Mouse (Mus musculus): Measurements from ENCODE around the gene Cd27. TPM values are rescaled to one million over a fixed set of nuclear protein-coding genes. Genes with fewer than 3 reads are reported as not detected.
"Not testable (repeated sequence)": the region's sequence is repeated elsewhere in the genome, so short reads cannot be mapped to it uniquely, and the experiment has no call there.

Gene Cd27
- polyA plus RNA-seq, 1 experiment from 2014 or later: 1.6 TPM

- H3K27me3 ChIP-seq; H3K9ac ChIP-seq; DNase-seq; H3K4me1 ChIP-seq (replicated peaks); ATAC-seq (ENCODE audit: low read depth); H3K36me3 ChIP-seq; H3K4me2 ChIP-seq; H3K9me3 ChIP-seq (replicated peaks); H3K4me3 ChIP-seq (replicated peaks); H3K27ac ChIP-seq: not testable (repeated sequence)
- WGBS (ENCODE audit: insufficient replicate concordance): 60% methylated on average over 6 of the region's 6 CpGs
Observed at GRCm38 (mm10) chr6:125266600-125266999, 29.8 kb upstream of the Cd27 start.

GRCm38 (mm10) chr6:125266091-125266490 is 29.3 kb upstream of the Cd27 start:
- ATAC-seq (ENCODE audit: low read depth) (no peak), DNase-seq (no peak)
- H3K4me3 ChIP-seq (replicated peaks): no peak overlapping the region
- no peak overlapping the region for H3K27ac ChIP-seq
- peaks cover 4% of the 10 kb centered on the region for H3K4me1 ChIP-seq (replicated peaks)
- no peak overlapping the region for H3K9ac ChIP-seq
- no peaks in the 10 kb centered on the region for H3K9me3 ChIP-seq (replicated peaks)
- no peaks in the 10 kb centered on the region for H3K27me3 ChIP-seq
- H3K36me3 ChIP-seq: no peaks in the 10 kb centered on the region
- no peak overlapping the region for H3K4me2 ChIP-seq
- 68% methylated on average over 13 of the region's 13 CpGs for WGBS (ENCODE audit: insufficient replicate concordance)

DNA sequence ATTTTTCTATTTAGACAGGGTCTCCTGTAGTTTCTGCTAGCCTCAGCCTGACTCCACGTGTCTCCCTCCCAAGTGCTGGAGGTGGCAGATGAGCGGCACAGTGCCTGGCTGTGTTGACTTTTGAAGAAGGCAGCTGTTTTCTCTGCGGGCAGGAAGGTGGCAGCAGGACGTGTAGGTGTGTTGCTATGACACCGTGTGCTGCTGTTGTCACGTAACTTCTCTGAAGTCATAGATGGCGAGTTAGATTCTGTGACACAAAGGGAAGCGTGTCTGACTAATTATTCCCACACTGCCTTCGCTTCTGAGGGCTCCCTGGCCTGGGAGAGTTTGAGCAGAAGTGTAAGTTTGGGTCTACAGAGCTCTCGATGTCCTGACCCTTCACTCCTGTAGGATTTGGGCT is 28.4 kb upstream of the Cd27 start:
- Histone ChIP-seq H3K4me1 (replicated peaks) (no peaks in the 10 kb centered on the region), H3K36me3 (no peaks in the 10 kb centered on the region), H3K9ac (no peak overlapping the region), H3K4me3 (replicated peaks) (no peak overlapping the region), H3K4me2 (no peak overlapping the region), H3K27ac (no peak overlapping the region), H3K9me3 (replicated peaks) (no peaks in the 10 kb centered on the region), H3K27me3 (no peaks in the 10 kb centered on the region)
- 40% methylated on average over 10 of the region's 10 CpGs for WGBS (ENCODE audit: insufficient replicate concordance)
- no peak for DNase-seq
- no peak for ATAC-seq (ENCODE audit: low read depth)

DNA sequence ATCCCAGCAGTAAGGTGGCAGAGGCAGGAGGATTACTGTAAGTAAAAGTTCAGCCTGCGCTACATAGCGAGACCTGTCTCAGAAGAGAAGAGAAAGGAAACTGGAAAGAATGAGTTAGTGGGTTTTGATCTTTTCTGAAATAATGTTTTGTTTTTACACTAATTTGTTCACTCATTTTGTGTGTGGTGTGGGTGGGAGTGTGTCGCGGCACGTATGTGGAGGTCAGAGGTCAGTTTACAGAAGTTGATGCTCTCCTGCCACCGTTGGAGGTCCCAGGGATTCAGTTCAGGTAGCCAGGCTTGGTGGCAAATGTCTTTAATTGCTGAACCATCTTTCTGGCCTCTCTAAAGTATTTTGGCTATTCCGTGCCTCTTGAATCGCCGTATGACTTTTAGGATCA is 27.4 kb upstream of the Cd27 start:
- Histone ChIP-seq H3K4me1 (replicated peaks) (no peaks in the 10 kb centered on the region), H3K36me3 (no peaks in the 10 kb centered on the region), H3K4me3 (replicated peaks) (no peak overlapping the region), H3K9ac (no peak overlapping the region), H3K27ac (no peak overlapping the region), H3K27me3 (no peaks in the 10 kb centered on the region), H3K4me2 (no peak overlapping the region), H3K9me3 (replicated peaks) (no peaks in the 10 kb centered on the region)
- 75% methylated on average over 9 of the region's 9 CpGs for WGBS (ENCODE audit: insufficient replicate concordance)
- DNase-seq: no peak
- ATAC-seq (ENCODE audit: low read depth): no peak

GRCm38 (mm10) chr6:125260006-125260555 is 23.3 kb upstream of the Cd27 start:
- no peak for DNase-seq
- 64% methylated on average over 10 of the region's 10 CpGs for WGBS (ENCODE audit: insufficient replicate concordance)
- Histone ChIP-seq H3K4me3 (replicated peaks) (no peak overlapping the region), H3K4me1 (replicated peaks) (no peaks in the 10 kb centered on the region), H3K27ac (no peak overlapping the region), H3K9ac (no peak overlapping the region), H3K4me2 (no peak overlapping the region), H3K36me3 (no peaks in the 10 kb centered on the region), H3K9me3 (replicated peaks) (no peaks in the 10 kb centered on the region), H3K27me3 (no peaks in the 10 kb centered on the region)
- ATAC-seq (ENCODE audit: low read depth): no peak

DNA sequence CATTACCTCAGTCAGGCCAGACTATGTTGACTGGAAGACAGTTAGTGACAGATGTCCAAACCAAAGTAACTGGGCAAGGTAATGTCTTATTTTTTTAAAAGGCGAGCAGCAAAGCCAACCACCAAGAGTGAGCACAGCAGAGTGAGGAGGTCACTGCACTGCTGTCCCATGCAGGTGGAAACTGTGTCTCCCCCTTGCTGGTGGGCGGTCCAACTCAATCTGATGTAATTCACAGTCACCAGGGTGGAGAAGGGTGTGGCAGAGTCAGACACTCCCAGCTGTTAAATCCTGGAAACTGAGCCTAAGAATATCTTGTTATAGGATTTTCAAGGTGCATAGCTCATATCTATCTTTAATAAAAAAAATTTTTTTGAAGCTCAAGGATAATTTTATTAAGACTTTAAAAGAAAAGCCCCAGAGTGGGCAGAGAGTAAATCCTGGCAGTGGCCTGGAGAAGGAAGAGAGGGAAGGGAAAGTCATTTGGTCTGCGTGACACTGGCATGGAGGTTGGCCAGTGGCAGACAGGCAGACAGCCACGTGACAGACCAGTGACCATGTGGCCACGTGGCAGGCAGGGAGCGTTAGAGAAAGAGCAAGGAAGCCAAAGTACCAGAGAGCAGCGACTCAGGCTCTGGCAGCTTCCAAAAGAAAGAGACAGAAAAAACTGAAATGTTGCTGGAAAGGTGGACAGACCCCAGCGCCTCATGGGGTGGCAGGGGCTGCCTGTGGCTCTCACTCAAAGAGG is 19.6 kb upstream of the Cd27 start:
- Histone ChIP-seq H3K27me3 (no peaks in the 10 kb centered on the region), H3K4me1 (replicated peaks) (no peaks in the 10 kb centered on the region), H3K4me2 (no peak overlapping the region), H3K36me3 (no peaks in the 10 kb centered on the region), H3K4me3 (replicated peaks) (no peak overlapping the region), H3K9me3 (replicated peaks) (no peaks in the 10 kb centered on the region; the same call in 1 of the 2 replicates), H3K9ac (no peak overlapping the region), H3K27ac (no peak overlapping the region)
- DNase-seq (no peak), ATAC-seq (ENCODE audit: low read depth) (no peak)
- 60% methylated on average over 8 of the region's 8 CpGs for WGBS (ENCODE audit: insufficient replicate concordance)

- no peaks in the 10 kb centered on the region for H3K4me1 ChIP-seq (replicated peaks)
Observed at GRCm38 (mm10) chr6:125255516-125256044, 18.8 kb upstream of the Cd27 start.

GRCm38 (mm10) chr6:125253863-125254715 is 17.3 kb upstream of the Cd27 start:
- no peaks in the 10 kb centered on the region for H3K36me3 ChIP-seq
- no peak overlapping the region for H3K9ac ChIP-seq
- H3K4me2 ChIP-seq: no peak overlapping the region
- ATAC-seq (ENCODE audit: low read depth) (no peak), DNase-seq (no peak)
- H3K27ac ChIP-seq: no peak overlapping the region
- no peaks in the 10 kb centered on the region; the same call in 1 of the 2 replicates for H3K9me3 ChIP-seq (replicated peaks)
- H3K4me1 ChIP-seq (replicated peaks): no peaks in the 10 kb centered on the region
- WGBS (ENCODE audit: insufficient replicate concordance): 33% methylated on average over 14 of the region's 14 CpGs
- no peak overlapping the region for H3K4me3 ChIP-seq (replicated peaks)
- H3K27me3 ChIP-seq: no peaks in the 10 kb centered on the region

More at GRCm38 (mm10) chr6:125255516-125256044, 18.8 kb upstream of the Cd27 start:
- Histone ChIP-seq H3K9ac (no peak overlapping the region), H3K9me3 (replicated peaks) (no peaks in the 10 kb centered on the region; the same call in 1 of the 2 replicates), H3K27ac (no peak overlapping the region), H3K4me3 (replicated peaks) (no peak overlapping the region), H3K36me3 (no peaks in the 10 kb centered on the region), H3K4me2 (no peak overlapping the region), H3K27me3 (no peaks in the 10 kb centered on the region)
- ATAC-seq (ENCODE audit: low read depth) (no peak), DNase-seq (no peak)
- 71% methylated on average over 7 of the region's 7 CpGs for WGBS (ENCODE audit: insufficient replicate concordance)

DNA sequence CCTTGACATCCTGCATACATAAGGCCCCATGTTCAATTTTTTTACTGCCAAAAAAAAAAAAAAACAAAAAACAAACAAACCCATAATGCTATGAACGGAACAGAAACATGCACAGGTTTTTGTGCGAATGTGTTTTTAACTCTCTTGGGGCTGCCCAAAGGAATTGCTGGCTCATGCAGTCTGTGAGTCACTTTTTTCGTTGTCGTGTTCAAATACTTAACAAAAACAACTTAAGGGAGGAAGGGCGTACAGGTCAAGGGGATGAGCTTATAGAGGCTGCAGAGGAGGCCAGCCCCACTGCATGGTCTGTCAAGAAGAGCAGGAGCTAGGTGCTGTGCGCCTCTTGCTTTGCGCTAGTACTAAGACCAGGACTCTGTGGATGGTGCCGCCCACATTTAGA is 15.9 kb upstream of the Cd27 start:
- H3K27ac ChIP-seq: no peak overlapping the region
- ATAC-seq (ENCODE audit: low read depth) (no peak), DNase-seq (no peak)
- H3K9me3 ChIP-seq (replicated peaks): no peaks in the 10 kb centered on the region; the same call in 1 of the 2 replicates
- 83% methylated on average over 8 of the region's 8 CpGs for whole genome bisulfite sequencing (ENCODE audit: insufficient replicate concordance)
- H3K36me3 ChIP-seq: no peaks in the 10 kb centered on the region
- no peaks in the 10 kb centered on the region for H3K27me3 ChIP-seq
- H3K4me1 ChIP-seq (replicated peaks): no peaks in the 10 kb centered on the region
- H3K4me2 ChIP-seq: no peak overlapping the region
- H3K4me3 ChIP-seq (replicated peaks): no peak overlapping the region
- no peak overlapping the region for H3K9ac ChIP-seq

DNA sequence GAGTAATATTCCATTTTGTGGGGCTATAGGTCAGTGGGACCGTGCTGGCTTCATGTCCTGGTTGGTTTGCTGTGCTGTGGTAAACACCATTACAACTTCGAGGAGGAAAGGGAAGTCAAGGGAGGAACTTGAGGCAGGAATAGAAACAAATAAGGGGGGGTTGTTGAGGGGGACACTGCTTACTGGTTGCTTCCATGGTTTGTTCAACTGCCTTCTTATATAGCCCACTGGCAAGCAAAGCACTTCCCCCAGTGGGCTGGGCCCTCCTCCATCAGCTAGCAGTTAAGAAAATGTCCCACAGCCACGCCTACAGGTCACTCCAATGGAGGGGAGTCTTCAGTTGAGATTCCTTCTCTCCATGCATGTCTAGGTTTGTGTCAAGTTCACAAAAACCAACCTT is 15.5 kb upstream of the Cd27 start:
- DNase-seq (no peak), ATAC-seq (ENCODE audit: low read depth) (no peak; the same call in 1 of the 2 replicates)
- H3K27me3 ChIP-seq: no peaks in the 10 kb centered on the region
- no peaks in the 10 kb centered on the region; the same call in 1 of the 2 replicates for H3K9me3 ChIP-seq (replicated peaks)
- H3K36me3 ChIP-seq: no peaks in the 10 kb centered on the region
- no peak overlapping the region for H3K9ac ChIP-seq
- WGBS (ENCODE audit: insufficient replicate concordance): 50% methylated on average over 3 of the region's 3 CpGs
- no peak overlapping the region for H3K27ac ChIP-seq
- no peaks in the 10 kb centered on the region for H3K4me1 ChIP-seq (replicated peaks)
- no peak overlapping the region for H3K4me3 ChIP-seq (replicated peaks)
- H3K4me2 ChIP-seq: no peak overlapping the region

GRCm38 (mm10) chr6:125244551-125244950 is 7.7 kb upstream of the Cd27 start:
- H3K27me3 ChIP-seq: no peaks in the 10 kb centered on the region
- DNase-seq (no peak), ATAC-seq (ENCODE audit: low read depth) (no peak)
- no peak overlapping the region for H3K27ac ChIP-seq
- no peak overlapping the region for H3K4me3 ChIP-seq (replicated peaks)
- no peaks in the 10 kb centered on the region for H3K36me3 ChIP-seq
- no peaks in the 10 kb centered on the region for H3K4me1 ChIP-seq (replicated peaks)
- H3K9me3 ChIP-seq (replicated peaks): no peaks in the 10 kb centered on the region
- 24% methylated on average over 1 of the region's 1 CpGs for WGBS (ENCODE audit: insufficient replicate concordance)
- H3K9ac ChIP-seq: no peak overlapping the region
- no peak overlapping the region for H3K4me2 ChIP-seq

Data from liver, embryonic 13.5 days (tissue).